Mouse (Mus musculus) liver, embryonic 14.5 days (tissue): ENCODE results near the gene Acvr1b. TPM values are rescaled to one million over a fixed set of nuclear protein-coding genes. Genes with fewer than 3 reads are reported as not detected.

ENCODE experiments used
- ATAC-seq: fragments of 200-750 bp; cut with Nextera tagmentation; 2 replicates; pipeline ENCODE4 v1.8.0; 2017; ENCODE audit warnings: moderate number of reproducible peaks, mild to moderate bottlenecking, moderate library complexity; ENCODE audit not compliant: insufficient read depth
- DNase-seq, 3 experiments: peaks; one replicate each; pipeline ENCODE4 v3.0.0-alpha.2; 2012 to 2013; ENCODE audit warnings: low read depth in 3 of 3, low spot score in 3 of 3
- H3K27ac ChIP-seq: fragments of 300-500 bp; sonication (generic); 2 replicates; pipeline ENCODE4 v1.5.1; 2014; ENCODE audit warnings: moderate library complexity, mild to moderate bottlenecking, control low read depth, inconsistent platforms
- H3K27me3 ChIP-seq: fragments of 300-500 bp; sonication (generic); 2 replicates; pipeline ENCODE4 v1.6.1; 2014; ENCODE audit warnings: mild to moderate bottlenecking, low read length, moderate library complexity; ENCODE audit not compliant: control insufficient read depth, insufficient read depth
- H3K36me3 ChIP-seq: fragments of 300-500 bp; sonication (generic); replicated peaks from 2 replicates; pipeline ENCODE4 v1.6.1; 2014; ENCODE audit warnings: low read depth; ENCODE audit not compliant: control insufficient read depth, insufficient read depth
- H3K4me1 ChIP-seq, 2 experiments: fragments of 200-500 bp in 1 of 2; fragments of 300-500 bp in 1 of 2; sonication (generic) in 1 of 2; replicated peaks; 2 replicates each; pipeline ENCODE4 v1.6.1; 2012 to 2014; ENCODE audit warnings: antibody characterized with exemption in 1 of 2, inconsistent platforms in 1 of 2, low read length in 1 of 2; ENCODE audit not compliant: control insufficient read depth in 2 of 2, insufficient read depth in 2 of 2
- H3K4me2 ChIP-seq: fragments of 300-500 bp; sonication (generic); 2 replicates; pipeline ENCODE4 v1.6.1; 2014; ENCODE audit warnings: low read depth, mild to moderate bottlenecking, control low read depth, moderate library complexity
- H3K4me3 ChIP-seq, 2 experiments: fragments of 200-500 bp in 1 of 2; fragments of 300-500 bp in 1 of 2; sonication (generic) in 1 of 2; 2 replicates each; pipeline ENCODE4 v1.5.1; 2012 to 2014; ENCODE audit warnings: low read depth in 2 of 2, low read length in 2 of 2, mild to moderate bottlenecking in 2 of 2, control low read depth in 1 of 2, inconsistent platforms in 1 of 2, moderate library complexity in 1 of 2; ENCODE audit not compliant: insufficient read depth in 1 of 2
- H3K9ac ChIP-seq: fragments of 300-500 bp; sonication (generic); replicated peaks from 2 replicates; pipeline ENCODE4 v1.6.1; 2014; ENCODE audit warnings: mild to moderate bottlenecking, control low read depth, moderate library complexity
- H3K9me3 ChIP-seq: fragments of 300-500 bp; sonication (generic); 2 replicates; pipeline ENCODE4 v1.6.1; 2016; ENCODE audit warnings: low read length, mixed read lengths; ENCODE audit not compliant: control insufficient read depth
- CTCF ChIP-seq: IDR thresholded peaks from 2 replicates; pipeline ENCODE4 v1.5.1; 2016; ENCODE audit warnings: antibody characterized with exemption, low read depth, control low read depth
- EP300 ChIP-seq: IDR thresholded peaks from 2 replicates; pipeline ENCODE4 v1.6.1; 2016; ENCODE audit warnings: antibody characterized with exemption, low read depth
- WGBS: fragments of 180-500 bp; shearing (Covaris S2); extraction: QIAGEN DNeasy Blood & Tissue Kit; methylation state at CpG from one replicate; pipeline ENCODE4 v1.1.7; 2014; ENCODE audit not compliant: insufficient replicate concordance; 5-methylcytosine and 5-hydroxymethylcytosine counted together
- polyA plus RNA-seq, 2 experiments: library from polyadenylated mRNA; depleted of rRNA in 1 of 2; stranded (reverse) in 1 of 2; unstranded in 1 of 2; fragments of >200 nt; fragmentation: Nextera tagmentation in 1 of 2; extraction: Ambion mirVana in 1 of 2; gene quantifications; 2 replicates each; pipeline versions ENCODE4 v1.2.1 to v1.2.3; 2012 to 2014

Gene Acvr1b
- polyA plus RNA-seq, 2 experiments: 1.3 to 3.2 TPM

- no peaks in the 10 kb centered on the region for H3K36me3 ChIP-seq
- H3K27me3 ChIP-seq: no peaks in the 10 kb centered on the region
- ATAC-seq (no peak), DNase-seq (no peak)
- no peak overlapping the region for H3K9ac ChIP-seq
- WGBS: 80% methylated on average over 8 of the region's 8 CpGs
- no peak overlapping the region for H3K4me3 ChIP-seq
- H3K4me1 ChIP-seq: peaks cover 0 to 3% of the 10 kb centered on the region in 2 experiments; a peak in 1 of 4 replicates
- H3K27ac ChIP-seq: no peak overlapping the region
- TF ChIP-seq EP300: no peak
- no peak for TF ChIP-seq CTCF
- H3K4me2 ChIP-seq: no peak overlapping the region
- H3K9me3 ChIP-seq: no peaks in the 10 kb centered on the region
These were observed 10.4 kb downstream of the Acvr1b start for GRCm38 (mm10) chr15:101184300-101184699.

GRCm38 (mm10) chr15:101185549-101185948, 11.7 kb downstream of the Acvr1b start:
- Histone ChIP-seq H3K4me2 (no peak overlapping the region), H3K27ac (no peak overlapping the region)
- ATAC-seq: no peak

GRCm38 (mm10) chr15:101187907-101188306, 14.0 kb downstream of the Acvr1b start:
- Histone ChIP-seq H3K4me2 (no peak overlapping the region), H3K27ac (no peak overlapping the region), H3K9ac (no peak overlapping the region), H3K36me3 (no peaks in the 10 kb centered on the region), H3K9me3 (no peaks in the 10 kb centered on the region), H3K4me1 (peaks cover 3 to 17% of the 10 kb centered on the region in 2 experiments; a peak in 2 of 4 replicates), H3K4me3 (no peak overlapping the region), H3K27me3 (no peaks in the 10 kb centered on the region)
- 23% methylated on average over 5 of the region's 5 CpGs for WGBS
- ATAC-seq (no peak), DNase-seq (no peak)
- TF ChIP-seq EP300 (no peak), CTCF (peak; percentile 18; the same call in 1 of the 2 replicates)

More at GRCm38 (mm10) chr15:101185549-101185948, 11.7 kb downstream of the Acvr1b start:
- Histone ChIP-seq H3K27me3 (no peaks in the 10 kb centered on the region), H3K4me3 (no peak overlapping the region), H3K36me3 (no peaks in the 10 kb centered on the region), H3K9ac (no peak overlapping the region), H3K9me3 (no peaks in the 10 kb centered on the region), H3K4me1 (peaks cover 0 to 7% of the 10 kb centered on the region in 2 experiments; a peak in 2 of 4 replicates)
- WGBS: 78% methylated on average over 3 of the region's 3 CpGs
- DNase-seq: no peak
- TF ChIP-seq CTCF (peak; percentile 33; the same call in 1 of the 2 replicates), EP300 (no peak)

GRCm38 (mm10) chr15:101189981-101190761, 16.3 kb downstream of the Acvr1b start:
- DNase-seq (no peak), ATAC-seq (no peak)
- no peaks in the 10 kb centered on the region for H3K27me3 ChIP-seq
- no peak for TF ChIP-seq CTCF
- no peaks in the 10 kb centered on the region for H3K9me3 ChIP-seq
- WGBS: 42% methylated on average over 10 of the region's 10 CpGs
- H3K27ac ChIP-seq: no peak overlapping the region
- peaks cover 3 to 28% of the 10 kb centered on the region in 2 experiments; a peak in 2 of 4 replicates for H3K4me1 ChIP-seq
- H3K9ac ChIP-seq: no peak overlapping the region
- H3K36me3 ChIP-seq: no peaks in the 10 kb centered on the region
- H3K4me3 ChIP-seq: no peak overlapping the region
- no peak overlapping the region for H3K4me2 ChIP-seq

GRCm38 (mm10) chr15:101190762-101191150, 16.9 kb downstream of the Acvr1b start:
- H3K27ac ChIP-seq: no peak overlapping the region
- no peak overlapping the region for H3K4me2 ChIP-seq
- H3K36me3 ChIP-seq: no peaks in the 10 kb centered on the region
- WGBS: 19% methylated on average over 5 of the region's 5 CpGs
- no peaks in the 10 kb centered on the region for H3K9me3 ChIP-seq
- DNase-seq (no peak), ATAC-seq (no peak)
- TF ChIP-seq CTCF: no peak
- no peak for TF ChIP-seq EP300
- no peaks in the 10 kb centered on the region for H3K27me3 ChIP-seq
- no peak overlapping the region for H3K9ac ChIP-seq
- H3K4me3 ChIP-seq: no peak overlapping the region
- peaks cover 3 to 30% of the 10 kb centered on the region in 2 experiments; a peak in 2 of 4 replicates for H3K4me1 ChIP-seq
